Mouse (Mus musculus) embryo, embryonic 9.5 days (tissue): ENCODE data around the gene Atp6v1e2.

ENCODE experiments used
- DNase-seq: peaks from one replicate; pipeline ENCODE4 v3.0.0-alpha.2; 2017; ENCODE audit errors: extremely low spot score

Gene Atp6v1e2

GRCm38 (mm10) chr17:86915540-86915939 lies 32.2 kb downstream of the Atp6v1e2 start:
- DNase-seq: no peak

GRCm38 (mm10) chr17:86913003-86913607 lies 34.6 kb downstream of the Atp6v1e2 start:
- DNase-seq: no peak

- DNase-seq: no peak
Measured at GRCm38 (mm10) chr17:86911261-86911660, 36.4 kb downstream of the Atp6v1e2 start.

- peak; percentile 19 for DNase-seq
Measured at GRCm38 (mm10) chr17:86909733-86910495, 37.8 kb downstream of the Atp6v1e2 start.

GRCm38 (mm10) chr17:86908316-86908715 lies 39.4 kb downstream of the Atp6v1e2 start:
- no peak for DNase-seq

- DNase-seq: no peak
Measured at GRCm38 (mm10) chr17:86907092-86907491, 40.6 kb downstream of the Atp6v1e2 start.

GRCm38 (mm10) chr17:86906601-86907000 lies 41.1 kb downstream of the Atp6v1e2 start:
- DNase-seq: peak; percentile 22

- peak; percentile 83 for DNase-seq
Measured at GRCm38 (mm10) chr17:86906136-86906461, 41.6 kb downstream of the Atp6v1e2 start.

GRCm38 (mm10) chr17:86905297-86906135 lies 42.2 kb downstream of the Atp6v1e2 start:
- DNase-seq: peak; percentile 61

GRCm38 (mm10) chr17:86904206-86904605 lies 43.5 kb downstream of the Atp6v1e2 start:
- DNase-seq: no peak

- DNase-seq: no peak
Measured at GRCm38 (mm10) chr17:86903596-86903995, 44.1 kb downstream of the Atp6v1e2 start.

GRCm38 (mm10) chr17:86902399-86903067 lies 45.2 kb downstream of the Atp6v1e2 start:
- no peak for DNase-seq

- DNase-seq: no peak
Measured at GRCm38 (mm10) chr17:86900564-86900963, 47.1 kb downstream of the Atp6v1e2 start.

- DNase-seq: no peak
Measured at GRCm38 (mm10) chr17:86899821-86900220, 47.9 kb downstream of the Atp6v1e2 start.

GRCm38 (mm10) chr17:86897486-86898165 lies 50.1 kb downstream of the Atp6v1e2 start:
- DNase-seq: no peak

GRCm38 (mm10) chr17:86895191-86895590 lies 52.5 kb downstream of the Atp6v1e2 start:
- DNase-seq: no peak
